Mouse (Mus musculus) kidney, postnatal 14 days (tissue): Measurements from ENCODE around the gene Nucb1.
"Not testable (repeated sequence)": the region's sequence is repeated elsewhere in the genome, so short reads cannot be mapped to it uniquely, and the experiment has no call there.

Experiments used
- DNase-seq: peaks from one replicate; pipeline ENCODE4 v3.0.0; 2022; ENCODE audit warnings: mixed read lengths

Gene Nucb1

GRCm38 (mm10) chr7:45509912-45510787, at the start of gene Nucb1:
Gene Nucb1 (minus strand): TSS chr7:45510406.
- DNase-seq: peak; percentile 96

GRCm38 (mm10) chr7:45558907-45559306, 48.7 kb upstream of the Nucb1 start:
- DNase-seq: peak; percentile 53

- peak; percentile 86 for DNase-seq
Observed at GRCm38 (mm10) chr7:45555787-45556186, 45.6 kb upstream of the Nucb1 start.

GRCm38 (mm10) chr7:45554744-45555143, 44.5 kb upstream of the Nucb1 start, which contains the start of gene Hsd17b14:
Gene Hsd17b14 (plus strand): TSS chr7:45554893.
- DNase-seq: peak; percentile 44

- no peak for DNase-seq
Observed at GRCm38 (mm10) chr7:45553990-45554389, 43.8 kb upstream of the Nucb1 start.

GRCm38 (mm10) chr7:45553519-45553918, 43.3 kb upstream of the Nucb1 start:
- no peak for DNase-seq

- DNase-seq: no peak
Observed at GRCm38 (mm10) chr7:45551512-45551883, 41.3 kb upstream of the Nucb1 start.

GRCm38 (mm10) chr7:45550821-45551511, 40.8 kb upstream of the Nucb1 start:
- no peak for DNase-seq

- no peak for DNase-seq
Observed at GRCm38 (mm10) chr7:45549641-45550436, 39.6 kb upstream of the Nucb1 start.

GRCm38 (mm10) chr7:45544525-45544924, 34.3 kb upstream of the Nucb1 start:
- DNase-seq: no peak

- peak; percentile 50 for DNase-seq
Observed at GRCm38 (mm10) chr7:45540213-45540612, 30.0 kb upstream of the Nucb1 start.

GRCm38 (mm10) chr7:45539095-45539494, 28.9 kb upstream of the Nucb1 start:
- no peak for DNase-seq

GRCm38 (mm10) chr7:45538163-45539041, 28.2 kb upstream of the Nucb1 start:
- DNase-seq: peak; percentile 74

GRCm38 (mm10) chr7:45537602-45538001, 27.4 kb upstream of the Nucb1 start:
- DNase-seq: no peak

GRCm38 (mm10) chr7:45535676-45536075, 25.5 kb upstream of the Nucb1 start:
- no peak for DNase-seq

- no peak for DNase-seq
Observed at GRCm38 (mm10) chr7:45530643-45531042, 20.4 kb upstream of the Nucb1 start.

- no peak for DNase-seq
Observed at GRCm38 (mm10) chr7:45529461-45529860, 19.3 kb upstream of the Nucb1 start.

- not testable (repeated sequence) for DNase-seq
Observed at GRCm38 (mm10) chr7:45527169-45527568, 17.0 kb upstream of the Nucb1 start.

GRCm38 (mm10) chr7:45526474-45527120, 16.4 kb upstream of the Nucb1 start:
- DNase-seq: peak; percentile 37

- peak; percentile 96 for DNase-seq
Observed at GRCm38 (mm10) chr7:45525809-45526473, 15.7 kb upstream of the Nucb1 start, which contains the start of the genes Ppp1r15a and Plekha4. Gene Ppp1r15a (minus strand): TSS chr7:45526268. Gene Plekha4 (plus strand): TSS chr7:45526330.
